Mouse (Mus musculus): ENCODE data around the gene Tab1. TPM values are rescaled to one million over a fixed set of nuclear protein-coding genes. Genes with fewer than 3 reads are reported as not detected.
A peak's percentile ranks its signal among the peaks of the same experiment; 100 is the strongest.

Tab1 gene
- polyA plus RNA-seq (2012; fragmentation: generic; extraction: Trizol) = 33.3 TPM

- peak within 1 kb of the TSS; percentile 90 for H3K4me2 ChIP-seq (ENCODE audit: low read depth)
- peak within 1 kb of the TSS; percentile 90 for H3ac ChIP-seq (ENCODE audit: control insufficient read depth, insufficient read length)
- no peaks in the 10 kb centered on the region for H3K27me3 ChIP-seq (ENCODE audit: control insufficient read depth, insufficient read depth, insufficient read length)
- H3K79me2 ChIP-seq (ENCODE audit: control insufficient read depth, insufficient read depth) = peaks cover 47% of the 10 kb centered on the region
- no peaks in the 10 kb centered on the region for H3K36me3 ChIP-seq (ENCODE audit: control insufficient read depth, insufficient read depth)
- no peak for TF ChIP-seq USF1 (IDR thresholded peaks at IDR 0.05; ENCODE audit: low read depth)
- TF ChIP-seq CEBPB (IDR thresholded peaks at IDR 0.05; ENCODE audit: insufficient read depth, poor library complexity, severe bottlenecking) = no peak
- peak; percentile 65 for TF ChIP-seq SRF (IDR thresholded peaks at IDR 0.05; ENCODE audit: control insufficient read depth, insufficient read length, low read depth)
- TF ChIP-seq POLR2A (IDR thresholded peaks at IDR 0.05; ENCODE audit: insufficient read length, low read depth) = peak; percentile 68
- TF ChIP-seq TCF3 (IDR thresholded peaks at IDR 0.05; ENCODE audit: insufficient read length, low read depth) = no peak
- TF ChIP-seq REST (IDR thresholded peaks at IDR 0.05; ENCODE audit: insufficient read depth, insufficient read length) = no peak
- peak in 2 of 3 experiments; percentile 50 to 69 for TF ChIP-seq MYOG (IDR thresholded peaks at IDR 0.05; ENCODE audit: control insufficient read depth in 1 of 3, insufficient read depth in 1 of 3, insufficient read length in 2 of 3, low read depth in 2 of 3)
- TF ChIP-seq E2F4 (IDR thresholded peaks at IDR 0.05; ENCODE audit: insufficient read depth) = peak; percentile 66
- peak in 1 of 3 experiments; percentile 43 for TF ChIP-seq MYOD1 (IDR thresholded peaks at IDR 0.05; ENCODE audit: control insufficient read depth in 1 of 3, insufficient read length in 2 of 3, low read depth in 2 of 3)
- TF ChIP-seq TCF12 (IDR thresholded peaks at IDR 0.05; ENCODE audit: insufficient read depth, poor library complexity, severe bottlenecking) = no peak
- peak; percentile 5 for TF ChIP-seq MAX (IDR thresholded peaks at IDR 0.05; ENCODE audit: low read depth)
- TF ChIP-seq POLR2AphosphoS2 (IDR thresholded peaks at IDR 0.05; ENCODE audit: insufficient read length, low read depth) = peak; percentile 66
- H3K4me3 ChIP-seq = peak within 1 kb of the TSS; percentile 77
Observed at GRCm38 (mm10) chr15:80132993-80133586, at the start of gene Tab1. Gene Tab1, plus strand, starts transcription at chr15:80133127.

GRCm38 (mm10) chr15:80083276-80083731 is 49.6 kb upstream of the Tab1 start:
- peak overlapping the region; percentile 32 for H3ac ChIP-seq (ENCODE audit: control insufficient read depth, insufficient read length)
- peak overlapping the region; percentile 97 for H3K4me2 ChIP-seq (ENCODE audit: low read depth)
- H3K79me2 ChIP-seq (ENCODE audit: control insufficient read depth, insufficient read depth) = peaks cover 36% of the 10 kb centered on the region

GRCm38 (mm10) chr15:80083740-80084139 is 49.2 kb upstream of the Tab1 start:
- H3K36me3 ChIP-seq (ENCODE audit: control insufficient read depth, insufficient read depth) = peaks cover 38% of the 10 kb centered on the region
- no peaks in the 10 kb centered on the region for H3K27me3 ChIP-seq (ENCODE audit: control insufficient read depth, insufficient read depth, insufficient read length)
- H3ac ChIP-seq (ENCODE audit: control insufficient read depth, insufficient read length) = peak overlapping the region; percentile 32
- peak overlapping the region; percentile 91 for H3K4me3 ChIP-seq
- peaks cover 36% of the 10 kb centered on the region for H3K79me2 ChIP-seq (ENCODE audit: control insufficient read depth, insufficient read depth)
- peak overlapping the region; percentile 82 for H3K4me2 ChIP-seq (ENCODE audit: low read depth)
- no peak for TF ChIP-seq SRF (IDR thresholded peaks at IDR 0.05; ENCODE audit: control insufficient read depth, insufficient read length, low read depth)
- no peak for TF ChIP-seq POLR2A (IDR thresholded peaks at IDR 0.05; ENCODE audit: insufficient read length, low read depth)
- no peak for TF ChIP-seq MAX (IDR thresholded peaks at IDR 0.05; ENCODE audit: low read depth)
- TF ChIP-seq TCF3 (IDR thresholded peaks at IDR 0.05; ENCODE audit: insufficient read length, low read depth) = no peak
- TF ChIP-seq E2F4 (IDR thresholded peaks at IDR 0.05; ENCODE audit: insufficient read depth) = no peak
- no peak for TF ChIP-seq TCF12 (IDR thresholded peaks at IDR 0.05; ENCODE audit: insufficient read depth, poor library complexity, severe bottlenecking)
- no peak for TF ChIP-seq USF1 (IDR thresholded peaks at IDR 0.05; ENCODE audit: low read depth)
- no peak for TF ChIP-seq POLR2AphosphoS2 (IDR thresholded peaks at IDR 0.05; ENCODE audit: insufficient read length, low read depth)
- TF ChIP-seq CEBPB (IDR thresholded peaks at IDR 0.05; ENCODE audit: insufficient read depth, poor library complexity, severe bottlenecking) = no peak
- no peak for TF ChIP-seq REST (IDR thresholded peaks at IDR 0.05; ENCODE audit: insufficient read depth, insufficient read length)

More at GRCm38 (mm10) chr15:80083276-80083731, 49.6 kb upstream of the Tab1 start:
- TF ChIP-seq CEBPB (IDR thresholded peaks at IDR 0.05; ENCODE audit: insufficient read depth, poor library complexity, severe bottlenecking) = peak; percentile 73
- peak in 1 of 3 experiments; percentile 61 for TF ChIP-seq MYOD1 (IDR thresholded peaks at IDR 0.05; ENCODE audit: control insufficient read depth in 1 of 3, insufficient read length in 2 of 3, low read depth in 2 of 3)
- no peak for TF ChIP-seq TCF12 (IDR thresholded peaks at IDR 0.05; ENCODE audit: insufficient read depth, poor library complexity, severe bottlenecking)
- no peak for TF ChIP-seq TCF3 (IDR thresholded peaks at IDR 0.05; ENCODE audit: insufficient read length, low read depth)
- peak; percentile 83 for TF ChIP-seq E2F4 (IDR thresholded peaks at IDR 0.05; ENCODE audit: insufficient read depth)
- peak in 1 of 3 experiments; percentile 24 for TF ChIP-seq MYOG (IDR thresholded peaks at IDR 0.05; ENCODE audit: control insufficient read depth in 1 of 3, insufficient read depth in 1 of 3, insufficient read length in 2 of 3, low read depth in 2 of 3)
- peak; percentile 99 for TF ChIP-seq POLR2A (IDR thresholded peaks at IDR 0.05; ENCODE audit: insufficient read length, low read depth)
- peak; percentile 8 for TF ChIP-seq USF1 (IDR thresholded peaks at IDR 0.05; ENCODE audit: low read depth)
- TF ChIP-seq POLR2AphosphoS2 (IDR thresholded peaks at IDR 0.05; ENCODE audit: insufficient read length, low read depth) = peak; percentile 100
- peak; percentile 75 for TF ChIP-seq SRF (IDR thresholded peaks at IDR 0.05; ENCODE audit: control insufficient read depth, insufficient read length, low read depth)
- peak; percentile 65 for TF ChIP-seq REST (IDR thresholded peaks at IDR 0.05; ENCODE audit: insufficient read depth, insufficient read length)
- peak; percentile 43 for TF ChIP-seq MAX (IDR thresholded peaks at IDR 0.05; ENCODE audit: low read depth)
- Histone ChIP-seq H3K36me3 (ENCODE audit: control insufficient read depth, insufficient read depth) (peaks cover 42% of the 10 kb centered on the region), H3K27me3 (ENCODE audit: control insufficient read depth, insufficient read depth, insufficient read length) (no peaks in the 10 kb centered on the region), H3K4me3 (peak overlapping the region; percentile 91)

GRCm38 (mm10) chr15:80087406-80088012 is 45.4 kb upstream of the Tab1 start:
- Histone ChIP-seq H3ac (ENCODE audit: control insufficient read depth, insufficient read length) (no peak overlapping the region), H3K79me2 (ENCODE audit: control insufficient read depth, insufficient read depth) (peaks cover 7% of the 10 kb centered on the region), H3K4me3 (no peak overlapping the region), H3K4me2 (ENCODE audit: low read depth) (no peak overlapping the region), H3K27me3 (ENCODE audit: control insufficient read depth, insufficient read depth, insufficient read length) (no peaks in the 10 kb centered on the region), H3K36me3 (ENCODE audit: control insufficient read depth, insufficient read depth) (no peaks in the 10 kb centered on the region)
- TF ChIP-seq E2F4 (IDR thresholded peaks at IDR 0.05; ENCODE audit: insufficient read depth) (no peak), REST (IDR thresholded peaks at IDR 0.05; ENCODE audit: insufficient read depth, insufficient read length) (no peak), POLR2AphosphoS2 (IDR thresholded peaks at IDR 0.05; ENCODE audit: insufficient read length, low read depth) (no peak)
